Mouse (Mus musculus): ENCODE results near the gene Mettl16. TPM values are rescaled to one million over a fixed set of nuclear protein-coding genes. Genes with fewer than 3 reads are reported as not detected.
"Not testable (repeated sequence)": the region's sequence is repeated elsewhere in the genome, so short reads cannot be mapped to it uniquely, and the experiment has no call there.

Mettl16 gene
- total RNA-seq, 2 experiments from 2014 or later: 31.4 to 32.5 TPM

DNA sequence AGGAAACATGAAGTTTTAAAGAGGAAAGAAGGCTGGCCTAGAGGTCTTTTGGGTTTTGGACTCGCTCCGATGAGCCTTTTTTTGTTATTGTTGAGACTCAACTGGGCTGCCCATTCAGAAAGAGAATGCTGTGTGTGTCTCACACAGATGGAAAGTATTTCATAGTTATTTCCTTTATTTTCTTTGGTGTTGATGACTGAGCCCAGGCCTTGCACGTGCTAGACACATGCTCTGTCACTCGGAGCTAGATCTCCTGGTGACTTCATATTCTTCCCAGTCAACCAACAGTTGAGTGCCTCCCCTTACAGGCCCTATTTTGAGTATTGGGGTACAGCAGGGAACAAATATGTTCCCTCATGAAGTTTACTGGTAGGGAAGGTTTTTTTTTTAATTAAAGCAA, 1.0 kb downstream of the Mettl16 start:
- DNase-seq (ENCODE audit: low spot score in 2 of 2): no peak

DNA sequence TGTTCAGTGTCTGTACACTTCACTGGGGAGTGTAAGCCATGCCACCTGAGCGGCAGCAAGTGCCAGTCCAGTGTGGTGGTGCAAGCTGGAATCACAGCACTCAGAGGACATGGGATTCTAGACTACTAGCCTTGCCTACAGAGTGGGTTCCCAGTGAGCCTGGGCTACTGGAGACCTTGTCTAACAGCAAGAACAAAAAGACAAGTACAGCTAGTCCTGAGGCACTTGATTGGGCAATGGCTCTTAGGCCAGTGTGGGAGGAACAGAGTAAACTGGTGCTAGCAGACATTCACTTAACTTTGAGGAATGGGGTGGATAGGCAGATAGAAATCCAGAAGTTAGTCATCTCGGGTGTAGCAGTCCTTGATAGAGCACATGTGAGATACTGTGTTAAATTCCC, 1.8 kb downstream of the Mettl16 start:
- no peak for DNase-seq (ENCODE audit: low spot score in 2 of 2)

DNA sequence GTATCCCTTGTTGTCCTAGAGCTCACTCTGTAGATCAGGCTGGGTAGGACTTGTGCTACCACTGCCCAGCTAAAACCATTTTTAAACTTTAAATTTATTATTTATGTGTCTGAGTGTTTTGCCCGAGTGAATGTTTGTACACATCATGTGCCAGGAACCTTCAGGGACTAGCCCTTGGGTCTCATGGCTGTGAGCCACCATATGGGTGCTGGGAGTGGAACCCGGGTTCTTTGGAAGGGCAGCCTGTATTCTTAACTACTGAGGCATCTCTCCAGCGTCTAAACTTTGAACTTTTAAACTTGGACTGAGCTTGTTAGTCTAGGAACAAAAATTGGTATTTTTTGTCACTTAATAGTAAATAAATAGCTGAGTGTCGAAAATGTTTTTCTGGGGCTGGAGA, 22.2 kb downstream of the Mettl16 start:
- no peak for DNase-seq (ENCODE audit: low spot score in 2 of 2)

DNA sequence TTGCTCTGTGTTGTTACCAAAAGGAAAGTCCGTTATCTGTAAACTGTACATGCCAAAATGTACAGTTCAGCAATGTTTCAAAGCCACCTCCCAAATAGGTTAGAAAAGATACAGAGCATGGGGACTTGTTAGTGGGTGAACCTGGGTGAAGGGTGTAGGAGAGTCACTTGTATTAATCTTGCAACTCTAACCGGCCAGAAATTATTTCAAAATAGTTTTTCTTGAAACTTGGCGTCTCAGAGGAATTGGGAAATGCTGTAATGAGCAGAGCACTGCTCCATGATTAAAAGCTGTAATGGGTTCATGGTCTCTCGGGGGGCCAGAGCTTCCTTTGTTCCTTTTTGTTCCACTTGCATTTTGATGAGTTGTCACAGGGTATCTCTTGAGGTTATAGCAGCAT, 30.0 kb downstream of the Mettl16 start:
- DNase-seq (ENCODE audit: low spot score in 2 of 2): no peak

GRCm38 (mm10) chr11:74804081-74804627, 33.5 kb downstream of the Mettl16 start:
- DNase-seq (ENCODE audit: low spot score in 2 of 2): no peak

DNA sequence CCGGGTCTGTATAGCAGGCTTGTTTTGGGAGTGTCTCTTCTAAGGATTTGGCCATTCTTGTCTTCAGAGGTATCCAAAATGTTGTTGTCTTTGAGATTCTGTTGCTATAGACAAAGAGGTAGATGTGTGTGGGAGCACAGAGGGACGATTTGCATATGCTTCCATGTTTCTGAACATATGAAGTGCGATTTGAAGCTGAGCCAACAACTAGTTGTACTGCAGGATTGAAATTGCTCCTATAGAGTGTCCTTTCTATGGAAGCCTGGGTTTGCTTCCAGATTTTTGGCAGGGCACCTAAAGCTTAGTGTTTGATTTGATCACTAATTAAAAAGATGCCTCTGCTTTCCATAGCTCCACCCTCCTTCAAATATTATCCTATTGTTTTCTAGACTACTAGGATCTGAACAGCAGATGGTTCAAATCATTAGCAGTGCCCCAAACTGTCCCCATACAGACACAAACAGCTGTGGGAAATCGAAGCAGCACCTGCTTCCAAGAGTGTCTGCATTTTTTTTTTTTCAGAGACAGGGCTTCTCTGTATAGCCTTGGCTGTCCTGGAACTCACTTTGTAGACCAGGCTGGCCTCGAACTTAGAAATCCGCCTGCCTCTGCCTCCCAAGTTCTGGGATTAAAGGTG, 36.7 kb downstream of the Mettl16 start:
- DNase-seq (ENCODE audit: low spot score in 2 of 2): no peak

- DNase-seq (ENCODE audit: low spot score in 2 of 2): no peak
These were observed 37.7 kb downstream of the Mettl16 start for GRCm38 (mm10) chr11:74808251-74808853.

GRCm38 (mm10) chr11:74810134-74810533, 39.5 kb downstream of the Mettl16 start:
- no peak for DNase-seq (ENCODE audit: low spot score in 2 of 2)

- DNase-seq (ENCODE audit: low spot score in 2 of 2): not testable (repeated sequence)
These were observed 40.4 kb downstream of the Mettl16 start for GRCm38 (mm10) chr11:74811027-74811426.

GRCm38 (mm10) chr11:74811538-74811937, 40.9 kb downstream of the Mettl16 start:
- DNase-seq (ENCODE audit: low spot score in 2 of 2): no peak

DNA sequence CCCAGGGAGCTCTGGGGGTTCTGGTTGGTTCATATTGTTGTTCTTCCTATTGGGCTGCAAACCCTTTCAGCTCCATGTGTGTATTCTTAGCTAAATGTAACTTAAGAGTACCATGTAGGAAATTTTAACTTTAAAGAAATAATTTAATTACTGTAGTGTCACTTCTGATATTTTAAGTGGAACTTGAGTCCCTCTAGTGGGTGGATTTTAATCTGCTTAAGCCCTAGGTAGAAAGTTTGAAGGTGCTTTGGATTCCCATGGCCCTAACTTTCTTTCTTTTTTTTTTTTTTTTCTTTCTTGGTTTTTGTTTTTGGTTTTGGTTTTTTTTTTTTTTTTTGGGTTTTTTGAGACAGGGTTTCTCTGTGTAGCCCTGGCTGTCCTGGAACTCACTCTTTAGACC, 45.2 kb downstream of the Mettl16 start:
- no peak for DNase-seq (ENCODE audit: low spot score in 2 of 2)

- no peak for DNase-seq (ENCODE audit: low spot score in 2 of 2)
These were observed 50.3 kb downstream of the Mettl16 start for GRCm38 (mm10) chr11:74820921-74821320.

DNA sequence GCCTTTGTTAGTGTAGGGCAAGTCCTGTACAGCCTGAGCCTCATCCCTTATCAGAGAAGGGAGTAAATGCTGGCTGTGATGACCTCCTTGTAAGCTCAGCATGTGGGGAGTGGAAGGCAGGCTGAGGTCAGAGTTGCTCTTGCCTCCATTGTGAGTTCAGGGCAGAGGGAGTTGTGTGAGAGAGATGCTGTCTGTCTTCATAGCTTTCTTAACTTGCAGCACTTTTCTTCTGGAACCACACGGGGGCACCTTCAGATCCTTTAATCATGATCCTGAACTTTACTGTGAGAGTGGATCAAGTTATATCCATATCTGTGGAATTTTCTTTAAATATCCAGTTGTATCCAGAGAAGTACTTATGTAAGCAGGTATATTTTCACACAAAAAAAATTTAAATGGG, 50.8 kb downstream of the Mettl16 start:
- DNase-seq (ENCODE audit: low spot score in 2 of 2): no peak

DNA sequence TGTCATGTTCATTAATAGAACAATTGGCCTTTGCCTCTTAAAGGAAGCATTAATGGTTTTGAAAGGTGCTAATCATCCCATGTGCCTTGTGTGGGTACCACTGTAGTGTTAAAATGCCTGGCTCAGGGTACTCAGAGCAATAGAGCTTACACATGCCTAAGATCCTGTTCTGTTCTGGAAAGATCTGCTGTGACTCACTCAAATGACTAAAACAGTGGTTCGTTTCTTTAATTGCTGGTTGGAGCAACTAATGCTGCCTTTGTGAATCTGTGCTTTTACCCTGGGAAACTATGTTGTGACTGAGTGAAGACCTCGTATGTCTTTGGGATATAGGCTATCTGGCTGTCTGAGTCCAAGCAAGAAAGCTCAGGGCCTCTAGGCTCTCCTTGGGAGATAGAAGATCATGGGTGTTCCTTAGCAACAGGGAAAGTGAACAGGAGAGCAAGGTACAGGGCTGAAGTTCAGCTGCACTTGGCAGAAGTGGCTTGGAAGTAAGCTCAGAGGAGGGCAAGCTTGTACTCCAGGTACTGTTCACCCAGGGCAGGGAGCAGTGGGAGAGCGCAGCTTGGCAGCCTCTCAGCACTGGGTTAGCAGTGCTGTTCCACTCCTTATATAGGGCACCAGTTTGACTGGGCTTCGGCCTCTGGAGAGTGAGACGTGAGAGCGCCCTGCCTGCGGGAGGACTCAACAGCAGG, 52.3 kb downstream of the Mettl16 start:
- DNase-seq (ENCODE audit: low spot score in 2 of 2): no peak

DNA sequence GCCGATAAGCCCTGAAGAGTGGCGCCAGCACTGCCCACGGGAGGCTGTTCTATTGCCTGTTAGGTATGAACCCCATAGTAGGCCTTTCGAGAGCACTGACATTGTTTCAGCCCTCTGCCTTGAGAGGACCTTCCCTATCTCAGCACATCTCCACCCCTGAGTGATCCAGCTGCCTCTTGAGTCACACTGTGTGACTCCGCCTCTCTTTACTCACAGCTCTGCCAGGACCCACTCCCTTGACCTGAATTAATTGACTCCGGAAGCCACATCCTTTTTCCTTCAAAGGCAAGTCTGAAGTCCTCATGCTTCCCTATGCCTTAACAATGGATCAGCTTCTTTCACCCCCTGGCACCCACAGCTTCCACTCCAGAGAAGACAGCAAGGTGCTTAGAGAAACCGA, 55.5 kb downstream of the Mettl16 start:
- DNase-seq (ENCODE audit: low spot score in 2 of 2): no peak

DNA sequence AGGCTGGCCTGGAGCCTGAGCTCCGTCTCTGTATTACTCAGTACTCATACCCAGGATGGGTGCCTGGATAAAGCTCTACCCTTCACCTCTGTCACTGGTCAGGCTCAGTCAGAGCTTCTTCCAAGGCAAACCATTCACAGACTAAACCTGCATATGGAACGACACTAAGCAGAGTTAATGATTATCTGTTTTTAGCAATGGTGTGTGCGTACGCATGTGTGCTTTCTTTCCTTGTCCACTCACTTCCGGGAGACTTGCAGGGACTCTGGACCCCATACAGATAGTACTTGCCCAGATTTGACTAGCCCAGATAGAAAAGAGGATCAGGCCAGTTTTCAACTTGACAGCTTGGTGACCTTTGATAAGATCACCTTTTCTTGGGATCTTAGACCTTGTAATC, 56.1 kb downstream of the Mettl16 start:
- DNase-seq (ENCODE audit: low spot score in 2 of 2): no peak

GRCm38 (mm10) chr11:74827791-74828403, 57.3 kb downstream of the Mettl16 start:
- DNase-seq (ENCODE audit: low spot score in 2 of 2): no peak

DNA sequence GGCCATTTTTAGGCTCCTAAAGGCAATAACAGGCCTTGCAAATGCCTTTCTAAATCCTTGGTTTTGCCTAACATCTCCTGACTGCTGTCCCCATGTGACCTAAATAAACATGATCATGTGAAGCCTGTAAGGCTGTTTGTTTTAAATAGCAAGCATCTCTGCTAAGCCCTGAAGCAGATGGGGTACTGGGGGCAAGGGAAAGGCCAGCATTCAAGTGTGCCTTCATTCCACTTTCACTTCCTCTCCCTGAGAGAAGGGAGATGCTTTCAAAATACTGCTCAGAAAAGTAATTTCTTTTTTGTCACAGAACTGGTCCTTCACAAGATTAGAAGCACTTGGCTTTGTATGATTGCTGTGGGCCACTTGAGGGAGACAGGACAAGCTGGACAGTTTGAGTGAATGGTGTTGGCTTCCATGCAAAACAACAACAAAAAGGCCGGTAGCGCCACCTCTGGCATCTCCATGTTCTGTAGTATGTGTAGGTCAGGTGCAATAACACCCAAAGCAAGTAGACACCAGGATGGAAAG, 57.8 kb downstream of the Mettl16 start:
- DNase-seq (ENCODE audit: low spot score in 2 of 2): no peak

DNA sequence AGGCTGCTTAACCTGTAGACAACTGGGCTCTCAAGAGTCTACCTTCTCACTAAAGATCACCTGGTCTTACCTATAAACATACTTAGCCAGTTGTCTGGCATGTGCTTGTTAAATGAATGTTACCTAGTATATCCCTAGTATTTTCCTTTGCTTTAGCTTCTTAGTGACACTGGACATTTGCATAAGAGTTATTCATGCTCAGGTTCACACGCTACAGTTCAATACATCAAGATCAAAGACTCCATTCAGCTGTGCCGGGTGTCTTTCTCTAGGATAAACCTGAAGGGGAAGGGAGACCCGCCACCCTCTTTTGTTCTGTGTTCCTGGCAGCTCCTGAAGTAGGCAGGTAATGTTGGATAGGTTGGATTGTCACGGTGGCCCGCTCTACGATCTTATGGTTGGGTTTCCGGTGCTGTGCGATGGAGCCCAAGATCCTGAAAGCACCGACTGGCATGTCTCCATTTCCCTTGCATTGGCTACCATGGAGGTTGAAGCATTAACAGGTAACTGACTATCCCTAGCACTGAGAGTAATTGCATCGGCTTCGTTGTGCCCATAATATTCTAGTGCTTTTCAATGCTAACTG, 58.4 kb downstream of the Mettl16 start:
- DNase-seq (ENCODE audit: low spot score in 2 of 2): no peak

GRCm38 (mm10) chr11:74829812-74830211, 59.2 kb downstream of the Mettl16 start:
- no peak for DNase-seq (ENCODE audit: low spot score in 2 of 2)

Measured in layer of hippocampus, adult 18-20 months (tissue).